Mouse (Mus musculus) naive thymus-derived CD4-positive, alpha-beta T cell, adult 5 months (primary cell): Measurements from ENCODE around the gene Gins3. TPM values are rescaled to one million over a fixed set of nuclear protein-coding genes. Genes with fewer than 3 reads are reported as not detected.

Experiments used
- polyA plus RNA-seq: library from polyadenylated mRNA; unstranded; fragments of 100-300 nt; shearing (Covaris generic); gene quantifications from one replicate; pipeline ENCODE4 v1.2.1, GENCODE M21; 2017

Gins3 gene
- polyA plus RNA-seq, result 5.3 TPM

DNA sequence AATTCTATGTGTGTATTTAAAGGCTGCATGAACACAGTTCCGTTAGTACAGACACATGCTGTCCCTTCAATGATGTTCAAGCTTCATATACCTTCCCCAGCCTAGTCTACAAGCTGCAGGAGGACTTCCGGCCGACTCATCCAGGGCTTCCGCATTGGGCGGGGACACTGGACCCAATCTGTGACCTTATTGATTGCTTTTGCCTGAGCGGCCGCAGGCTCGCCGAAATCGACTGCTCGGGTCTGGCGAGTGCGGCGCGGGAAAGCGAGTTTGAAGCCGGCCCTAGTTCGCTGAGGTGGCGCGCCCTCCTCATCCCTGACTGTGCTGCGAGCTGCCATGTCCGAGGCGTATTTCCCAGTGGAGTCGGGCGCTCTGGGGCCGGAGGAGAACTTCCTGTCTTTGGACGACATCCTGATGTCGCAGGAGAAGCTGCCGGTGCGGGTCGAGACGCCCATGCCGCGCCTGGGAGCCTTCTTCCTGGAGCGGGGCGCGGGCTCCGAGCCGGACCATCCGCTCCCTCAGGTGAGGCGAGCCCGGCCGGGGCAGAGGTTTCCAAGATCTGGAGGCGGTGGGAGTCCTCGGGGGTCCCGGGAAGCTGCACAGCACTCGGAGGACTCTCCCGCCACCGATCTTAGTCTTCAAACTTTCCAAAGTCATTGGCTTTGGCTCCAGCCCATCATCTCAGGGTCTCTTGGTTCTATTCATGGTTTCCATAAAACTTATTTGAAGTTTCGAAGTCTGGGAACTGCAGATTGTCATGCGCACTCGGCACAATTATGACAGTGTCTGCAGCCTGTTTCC, at the start of gene Gins3:
Gins3 (plus strand) TSS at position 192 of the 801 bp plus-strand sequence.

DNA sequence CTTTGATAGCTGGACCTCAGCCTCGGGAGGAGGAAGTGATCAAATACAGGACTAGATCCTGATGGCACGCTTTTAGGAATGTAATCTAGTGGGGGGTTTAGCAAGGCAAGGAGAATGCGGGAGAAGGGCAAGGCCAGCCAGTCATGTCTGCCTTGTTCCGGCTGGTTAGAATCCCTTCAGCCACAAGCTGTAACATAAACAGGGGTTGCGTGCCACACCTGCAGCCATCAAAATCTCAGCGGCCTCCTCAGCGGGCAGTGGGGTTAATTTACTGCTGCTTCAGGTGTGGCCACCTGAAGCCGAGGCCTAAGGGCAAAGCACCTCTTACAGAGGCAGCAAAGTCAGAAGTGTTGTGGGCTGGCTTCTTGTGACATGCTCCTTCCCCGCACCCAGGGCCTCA, 43.4 kb downstream of the Gins3 start, which contains the start of gene Ndrg4:
Ndrg4 (plus strand) TSS at position 350 of the 400 bp plus-strand sequence.

Other genes starting within 250 kb of the Gins3 start
- 42.0 TPM for gene Cfap20, start 198.6 kb upstream of the Gins3 start, polyA plus RNA-seq
- gene Csnk2a2, start 143.4 kb upstream of the Gins3 start, polyA plus RNA-seq, result 36.2 TPM
- gene Ccdc113, start 99.4 kb upstream of the Gins3 start, polyA plus RNA-seq, result not detected
- gene Prss54, start 57.1 kb upstream of the Gins3 start, polyA plus RNA-seq, result not detected
- 0.37 TPM for gene Ndrg4, start 43.5 kb downstream of the Gins3 start, polyA plus RNA-seq
- gene Setd6, start 82.4 kb downstream of the Gins3 start, polyA plus RNA-seq, result 88.3 TPM
- 126 TPM for gene Cnot1, start 174.0 kb downstream of the Gins3 start, polyA plus RNA-seq
- 118 TPM for gene Sap18b, start 191.9 kb downstream of the Gins3 start, polyA plus RNA-seq
- gene Slc38a7, start 220.1 kb downstream of the Gins3 start, polyA plus RNA-seq, result 8.1 TPM